Mouse (Mus musculus): ENCODE results near the gene Tnfsf12. TPM values are rescaled to one million over a fixed set of nuclear protein-coding genes. Genes with fewer than 3 reads are reported as not detected.

The Tnfsf12 gene
- 0.41 TPM for polyA plus RNA-seq (2014; fragmentation: Illumina TruSeq; extraction: RNeasy Lipid Tissue Mini Kit (QIAGEN cat#74804); ENCODE audit: low replicate concordance)

DNA sequence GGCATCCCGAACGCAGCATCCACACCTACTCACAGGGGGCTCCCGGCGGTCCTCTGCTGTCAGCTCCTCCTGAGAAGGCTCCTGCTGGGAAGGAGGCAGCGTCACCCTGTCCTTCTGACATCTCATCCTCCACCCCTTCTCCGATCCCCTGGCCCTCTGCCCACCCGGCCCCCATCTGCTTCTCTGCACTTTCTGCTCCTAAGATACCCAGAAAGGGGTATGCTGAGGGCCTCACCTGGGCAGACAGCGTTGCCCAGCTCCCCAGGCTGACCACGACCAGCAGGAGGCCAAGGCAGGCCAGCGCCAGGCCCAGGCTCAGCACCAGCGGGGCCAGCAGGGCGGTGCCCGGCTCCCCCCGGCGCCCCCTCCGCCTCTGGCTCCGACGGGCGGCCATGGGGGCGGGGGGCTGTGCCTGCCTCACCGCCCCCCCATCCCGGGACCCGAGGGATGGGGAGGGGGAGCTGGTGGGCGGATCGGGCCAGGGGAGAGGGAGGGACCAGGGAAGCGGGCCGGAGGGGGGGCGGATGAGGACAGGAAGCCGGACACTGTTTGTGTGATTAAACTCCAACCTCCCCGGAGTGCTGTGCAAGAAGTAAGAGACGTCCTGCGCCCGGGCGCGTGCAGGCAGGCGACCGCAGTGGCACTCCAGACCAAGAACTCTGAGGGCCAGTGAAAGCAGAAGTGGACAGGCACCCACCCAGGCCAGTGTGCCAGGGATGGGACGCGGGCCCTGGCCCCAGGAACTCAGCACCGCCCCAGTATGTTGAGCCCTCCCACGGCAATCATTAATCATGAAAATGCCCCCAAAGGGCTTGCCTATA is at the start of gene Tnfsf12, which contains the start of gene Tnfsfm13:
Gene Tnfsf12 (minus strand): TSS at position 489 of the 821 bp plus-strand sequence.
Gene Tnfsfm13 (minus strand): TSS at position 738 of the 821 bp plus-strand sequence.

GRCm38 (mm10) chr11:69685526-69686148 is 10.0 kb downstream of the Tnfsf12 start, which contains the start of gene Tnfsf13:
TSS of gene Tnfsf13 (minus strand) at chr11:69685784.

GRCm38 (mm10) chr11:69681314-69682208 is 14.1 kb downstream of the Tnfsf12 start, which contains the start of gene Senp3:
TSS of gene Senp3 (minus strand) at chr11:69682084.

GRCm38 (mm10) chr11:69672211-69672706 is 23.4 kb downstream of the Tnfsf12 start, which contains the start of gene Eif4a1:
TSS of gene Eif4a1 (minus strand) at chr11:69672423.

GRCm38 (mm10) chr11:69665961-69666664 is 29.5 kb downstream of the Tnfsf12 start, which contains the start of gene Cd68:
TSS of gene Cd68 (minus strand) at chr11:69666153.

GRCm38 (mm10) chr11:69662213-69662966 is 33.3 kb downstream of the Tnfsf12 start, which contains the start of gene Mpdu1:
TSS of gene Mpdu1 (minus strand) at chr11:69662642.

GRCm38 (mm10) chr11:69655264-69656064 is 40.2 kb downstream of the Tnfsf12 start, which contains the start of gene Sox15:
TSS of gene Sox15 (plus strand) at chr11:69655314.

Other genes with a start within 250 kb of the Tnfsf12 start
- 0.37 TPM for gene Dnah2, start 146.7 kb downstream of the Tnfsf12 start, polyA plus RNA-seq (2014; fragmentation: Illumina TruSeq; extraction: RNeasy Lipid Tissue Mini Kit (QIAGEN cat#74804); ENCODE audit: low replicate concordance)
- not detected for gene Efnb3, start 135.6 kb downstream of the Tnfsf12 start, polyA plus RNA-seq (2014; fragmentation: Illumina TruSeq; extraction: RNeasy Lipid Tissue Mini Kit (QIAGEN cat#74804); ENCODE audit: low replicate concordance)
- gene Wrap53, start 115.6 kb downstream of the Tnfsf12 start, polyA plus RNA-seq (2014; fragmentation: Illumina TruSeq; extraction: RNeasy Lipid Tissue Mini Kit (QIAGEN cat#74804); ENCODE audit: low replicate concordance), result 0.59 TPM
- gene Trp53, start 115.5 kb downstream of the Tnfsf12 start, polyA plus RNA-seq (2014; fragmentation: Illumina TruSeq; extraction: RNeasy Lipid Tissue Mini Kit (QIAGEN cat#74804); ENCODE audit: low replicate concordance), result 2.7 TPM
- gene Atp1b2, start 89.9 kb downstream of the Tnfsf12 start, polyA plus RNA-seq (2014; fragmentation: Illumina TruSeq; extraction: RNeasy Lipid Tissue Mini Kit (QIAGEN cat#74804); ENCODE audit: low replicate concordance), result 2.6 TPM
- gene Shbg, start 77.9 kb downstream of the Tnfsf12 start, polyA plus RNA-seq (2014; fragmentation: Illumina TruSeq; extraction: RNeasy Lipid Tissue Mini Kit (QIAGEN cat#74804); ENCODE audit: low replicate concordance), result not detected
- gene Sat2, start 73.8 kb downstream of the Tnfsf12 start, polyA plus RNA-seq (2014; fragmentation: Illumina TruSeq; extraction: RNeasy Lipid Tissue Mini Kit (QIAGEN cat#74804); ENCODE audit: low replicate concordance), result 0.97 TPM
- gene Fxr2, start 62.9 kb downstream of the Tnfsf12 start, polyA plus RNA-seq (2014; fragmentation: Illumina TruSeq; extraction: RNeasy Lipid Tissue Mini Kit (QIAGEN cat#74804); ENCODE audit: low replicate concordance), result 7.3 TPM
- gene Sox15, start 40.5 kb downstream of the Tnfsf12 start, polyA plus RNA-seq (2014; fragmentation: Illumina TruSeq; extraction: RNeasy Lipid Tissue Mini Kit (QIAGEN cat#74804); ENCODE audit: low replicate concordance), result not detected
- 15.1 TPM for gene Mpdu1, start 33.2 kb downstream of the Tnfsf12 start, polyA plus RNA-seq (2014; fragmentation: Illumina TruSeq; extraction: RNeasy Lipid Tissue Mini Kit (QIAGEN cat#74804); ENCODE audit: low replicate concordance)
- 1.7 TPM for gene Cd68, start 29.7 kb downstream of the Tnfsf12 start, polyA plus RNA-seq (2014; fragmentation: Illumina TruSeq; extraction: RNeasy Lipid Tissue Mini Kit (QIAGEN cat#74804); ENCODE audit: low replicate concordance)
- gene Eif4a1, start 23.4 kb downstream of the Tnfsf12 start, polyA plus RNA-seq (2014; fragmentation: Illumina TruSeq; extraction: RNeasy Lipid Tissue Mini Kit (QIAGEN cat#74804); ENCODE audit: low replicate concordance), result 261 TPM
- gene Senp3, start 13.8 kb downstream of the Tnfsf12 start, polyA plus RNA-seq (2014; fragmentation: Illumina TruSeq; extraction: RNeasy Lipid Tissue Mini Kit (QIAGEN cat#74804); ENCODE audit: low replicate concordance), result 73.2 TPM
- 26.8 TPM for gene Tnfsf13, start 10.1 kb downstream of the Tnfsf12 start, polyA plus RNA-seq (2014; fragmentation: Illumina TruSeq; extraction: RNeasy Lipid Tissue Mini Kit (QIAGEN cat#74804); ENCODE audit: low replicate concordance)
- gene Tnfsfm13, start 249 bp upstream of the Tnfsf12 start, polyA plus RNA-seq (2014; fragmentation: Illumina TruSeq; extraction: RNeasy Lipid Tissue Mini Kit (QIAGEN cat#74804); ENCODE audit: low replicate concordance), result 3.9 TPM
- 15.6 TPM for gene Polr2a, start 62.8 kb upstream of the Tnfsf12 start, polyA plus RNA-seq (2014; fragmentation: Illumina TruSeq; extraction: RNeasy Lipid Tissue Mini Kit (QIAGEN cat#74804); ENCODE audit: low replicate concordance)
- gene Slc35g3, start 66.1 kb upstream of the Tnfsf12 start, polyA plus RNA-seq (2014; fragmentation: Illumina TruSeq; extraction: RNeasy Lipid Tissue Mini Kit (QIAGEN cat#74804); ENCODE audit: low replicate concordance), result not detected
- 8.3 TPM for gene Zbtb4, start 70.1 kb upstream of the Tnfsf12 start, polyA plus RNA-seq (2014; fragmentation: Illumina TruSeq; extraction: RNeasy Lipid Tissue Mini Kit (QIAGEN cat#74804); ENCODE audit: low replicate concordance)
- gene Chrnb1, start 100.1 kb upstream of the Tnfsf12 start, polyA plus RNA-seq (2014; fragmentation: Illumina TruSeq; extraction: RNeasy Lipid Tissue Mini Kit (QIAGEN cat#74804); ENCODE audit: low replicate concordance), result 4.4 TPM
- gene Fgf11, start 106.0 kb upstream of the Tnfsf12 start, polyA plus RNA-seq (2014; fragmentation: Illumina TruSeq; extraction: RNeasy Lipid Tissue Mini Kit (QIAGEN cat#74804); ENCODE audit: low replicate concordance), result 4.6 TPM
- 10.2 TPM for gene Tmem102, start 109.8 kb upstream of the Tnfsf12 start, polyA plus RNA-seq (2014; fragmentation: Illumina TruSeq; extraction: RNeasy Lipid Tissue Mini Kit (QIAGEN cat#74804); ENCODE audit: low replicate concordance)
- gene Gm39566, start 119.4 kb upstream of the Tnfsf12 start, polyA plus RNA-seq (2014; fragmentation: Illumina TruSeq; extraction: RNeasy Lipid Tissue Mini Kit (QIAGEN cat#74804); ENCODE audit: low replicate concordance), result not detected
- not detected for gene Spem2, start 122.6 kb upstream of the Tnfsf12 start, polyA plus RNA-seq (2014; fragmentation: Illumina TruSeq; extraction: RNeasy Lipid Tissue Mini Kit (QIAGEN cat#74804); ENCODE audit: low replicate concordance)
- not detected for gene Spem1, start 126.3 kb upstream of the Tnfsf12 start, polyA plus RNA-seq (2014; fragmentation: Illumina TruSeq; extraction: RNeasy Lipid Tissue Mini Kit (QIAGEN cat#74804); ENCODE audit: low replicate concordance)
- 0.15 TPM for gene Nlgn2, start 141.9 kb upstream of the Tnfsf12 start, polyA plus RNA-seq (2014; fragmentation: Illumina TruSeq; extraction: RNeasy Lipid Tissue Mini Kit (QIAGEN cat#74804); ENCODE audit: low replicate concordance)
- 4.2 TPM for gene Tmem256, start 142.7 kb upstream of the Tnfsf12 start, polyA plus RNA-seq (2014; fragmentation: Illumina TruSeq; extraction: RNeasy Lipid Tissue Mini Kit (QIAGEN cat#74804); ENCODE audit: low replicate concordance)
- 0.33 TPM for gene Plscr3, start 150.5 kb upstream of the Tnfsf12 start, polyA plus RNA-seq (2014; fragmentation: Illumina TruSeq; extraction: RNeasy Lipid Tissue Mini Kit (QIAGEN cat#74804); ENCODE audit: low replicate concordance)
- 5.0 TPM for gene Tnk1, start 162.9 kb upstream of the Tnfsf12 start, polyA plus RNA-seq (2014; fragmentation: Illumina TruSeq; extraction: RNeasy Lipid Tissue Mini Kit (QIAGEN cat#74804); ENCODE audit: low replicate concordance)
- not detected for gene Tmem95, start 182.2 kb upstream of the Tnfsf12 start, polyA plus RNA-seq (2014; fragmentation: Illumina TruSeq; extraction: RNeasy Lipid Tissue Mini Kit (QIAGEN cat#74804); ENCODE audit: low replicate concordance)
- gene Kctd11, start 185.6 kb upstream of the Tnfsf12 start, polyA plus RNA-seq (2014; fragmentation: Illumina TruSeq; extraction: RNeasy Lipid Tissue Mini Kit (QIAGEN cat#74804); ENCODE audit: low replicate concordance), result 1.4 TPM
- 0.67 TPM for gene Acap1, start 199.7 kb upstream of the Tnfsf12 start, polyA plus RNA-seq (2014; fragmentation: Illumina TruSeq; extraction: RNeasy Lipid Tissue Mini Kit (QIAGEN cat#74804); ENCODE audit: low replicate concordance)
- 7.0 TPM for gene 2810408A11Rik, start 205.1 kb upstream of the Tnfsf12 start, polyA plus RNA-seq (2014; fragmentation: Illumina TruSeq; extraction: RNeasy Lipid Tissue Mini Kit (QIAGEN cat#74804); ENCODE audit: low replicate concordance)
- gene Neurl4, start 205.2 kb upstream of the Tnfsf12 start, polyA plus RNA-seq (2014; fragmentation: Illumina TruSeq; extraction: RNeasy Lipid Tissue Mini Kit (QIAGEN cat#74804); ENCODE audit: low replicate concordance), result 1.6 TPM
- gene Gps2, start 218.0 kb upstream of the Tnfsf12 start, polyA plus RNA-seq (2014; fragmentation: Illumina TruSeq; extraction: RNeasy Lipid Tissue Mini Kit (QIAGEN cat#74804); ENCODE audit: low replicate concordance), result 10.7 TPM
- gene Eif5a, start 226.1 kb upstream of the Tnfsf12 start, polyA plus RNA-seq (2014; fragmentation: Illumina TruSeq; extraction: RNeasy Lipid Tissue Mini Kit (QIAGEN cat#74804); ENCODE audit: low replicate concordance), result 136 TPM
- gene Ybx2, start 239.9 kb upstream of the Tnfsf12 start, polyA plus RNA-seq (2014; fragmentation: Illumina TruSeq; extraction: RNeasy Lipid Tissue Mini Kit (QIAGEN cat#74804); ENCODE audit: low replicate concordance), result 2.3 TPM

Data from small intestine, adult 10 weeks (tissue).